Mouse (Mus musculus) hindbrain, postnatal 0 days (tissue): ENCODE results near the gene Rassf8. TPM values are rescaled to one million over a fixed set of nuclear protein-coding genes. Genes with fewer than 3 reads are reported as not detected.

Experiments used
- ATAC-seq: fragments of 200-750 bp; cut with Nextera tagmentation; 2 replicates; pipeline ENCODE4 v1.8.0; 2017; ENCODE audit warnings: mild to moderate bottlenecking, moderate TSS enrichment, moderate library complexity
- DNase-seq: peaks from one replicate; pipeline ENCODE4 v3.0.0-alpha.2; 2015; ENCODE audit warnings: low spot score
- H3K27ac ChIP-seq: fragments of 300-500 bp; sonication (generic); 2 replicates; pipeline ENCODE4 v1.5.1; 2014; ENCODE audit warnings: mild to moderate bottlenecking
- H3K27me3 ChIP-seq: fragments of 300-500 bp; sonication (generic); 2 replicates; pipeline ENCODE4 v1.6.1; 2014; ENCODE audit warnings: low read length, mixed read lengths; ENCODE audit not compliant: insufficient read depth
- H3K36me3 ChIP-seq: fragments of 300-500 bp; sonication (generic); 2 replicates; pipeline ENCODE4 v1.6.1; 2014; ENCODE audit warnings: low read length, mixed read lengths; ENCODE audit not compliant: insufficient read depth
- H3K4me1 ChIP-seq: fragments of 300-500 bp; sonication (generic); 2 replicates; pipeline ENCODE4 v1.6.1; 2014; ENCODE audit warnings: antibody characterized with exemption, low read length, mixed read lengths; ENCODE audit not compliant: insufficient read depth
- H3K4me2 ChIP-seq: fragments of 300-500 bp; sonication (generic); 2 replicates; pipeline ENCODE4 v1.6.1; 2014; ENCODE audit warnings: low read depth, mild to moderate bottlenecking, low read length, moderate library complexity, mixed read lengths
- H3K4me3 ChIP-seq: fragments of 300-500 bp; sonication (generic); 2 replicates; pipeline ENCODE4 v1.5.1; 2014; ENCODE audit warnings: low read length
- H3K9ac ChIP-seq: fragments of 300-500 bp; sonication (generic); replicated peaks from 2 replicates; pipeline ENCODE4 v1.6.1; 2014; ENCODE audit warnings: mild to moderate bottlenecking, low read length, moderate library complexity, mixed read lengths
- H3K9me3 ChIP-seq: fragments of 300-500 bp; sonication (generic); 2 replicates; pipeline ENCODE4 v1.6.1; 2016; ENCODE audit warnings: low read length, mixed read lengths
- CTCF ChIP-seq: IDR thresholded peaks from 2 replicates; pipeline ENCODE4 v1.5.1; 2016; ENCODE audit warnings: antibody characterized with exemption, control low read depth, low read depth
- WGBS: fragments of 180-500 bp; shearing (Covaris S2); extraction: QIAGEN DNeasy Blood & Tissue Kit; methylation state at CpG from one replicate; pipeline ENCODE4 v1.1.7; 2014; 5-methylcytosine and 5-hydroxymethylcytosine counted together
- polyA plus RNA-seq: library from polyadenylated mRNA; unstranded; fragments of >200 nt; fragmentation: Nextera tagmentation; extraction: Ambion mirVana; gene quantifications from 2 replicates; pipeline ENCODE4 v1.2.1, GENCODE M21; 2015
- total RNA-seq: library from RNA; depleted of rRNA; stranded (reverse); fragments of >200 nt; gene quantifications from 2 replicates; pipeline ENCODE4 v1.2.3, GENCODE M21; 2014

The Rassf8 gene
- total and polyA plus RNA-seq, 2 experiments from 2014 or later, result 6.5 to 18.6 TPM

DNA sequence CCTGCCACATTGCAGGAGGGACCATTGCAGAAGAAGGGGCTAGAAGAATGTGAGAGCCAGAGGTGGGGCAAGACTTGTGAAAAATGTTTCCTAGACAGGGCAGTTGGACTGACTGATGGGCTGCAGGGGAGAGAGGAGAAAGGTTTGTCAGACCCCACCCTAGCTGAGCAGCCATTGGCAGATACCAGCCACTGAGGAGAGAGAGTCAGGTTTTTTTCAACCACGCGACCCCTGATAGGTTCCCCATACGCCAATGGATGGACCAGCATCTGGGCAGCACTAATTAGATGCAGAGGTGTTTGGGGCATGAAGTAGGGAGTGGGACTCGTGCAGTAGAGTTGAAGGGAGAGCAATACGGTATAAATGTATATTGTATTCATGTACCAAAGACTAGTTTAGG, 13.7 kb upstream of the Rassf8 start:
- Histone ChIP-seq H3K4me1 (no peaks in the 10 kb centered on the region), H3K4me2 (no peak overlapping the region), H3K27me3 (no peaks in the 10 kb centered on the region), H3K9ac (no peak overlapping the region), H3K36me3 (no peaks in the 10 kb centered on the region), H3K9me3 (no peaks in the 10 kb centered on the region), H3K4me3 (no peak overlapping the region), H3K27ac (no peak overlapping the region)
- DNase-seq (no peak), ATAC-seq (no peak)
- TF ChIP-seq CTCF, result no peak
- 70% methylated on average over 5 of the region's 5 CpGs for WGBS

DNA sequence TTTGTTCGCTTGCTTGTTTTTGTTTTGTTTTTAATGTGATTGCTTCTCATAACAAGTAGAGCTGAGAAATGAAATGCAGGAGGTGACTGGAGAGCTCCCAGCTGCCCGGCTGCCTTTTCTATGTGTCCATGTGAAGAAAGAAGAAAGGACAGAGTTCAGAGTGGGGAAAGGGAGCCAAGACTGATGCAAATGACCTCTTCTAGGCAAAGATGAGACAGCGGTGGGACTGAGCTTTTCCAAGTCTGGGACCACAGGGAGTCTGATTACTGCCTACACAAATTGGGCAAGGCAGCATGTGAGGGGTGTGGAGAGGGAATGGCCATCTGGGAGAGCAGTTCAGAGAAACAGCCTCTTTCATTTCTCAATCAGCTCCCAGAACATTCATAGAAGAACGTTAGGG, 13.3 kb upstream of the Rassf8 start:
- ATAC-seq (no peak), DNase-seq (no peak)
- 55% methylated on average over 4 of the region's 4 CpGs for WGBS
- TF ChIP-seq CTCF, result no peak
- Histone ChIP-seq H3K36me3 (no peaks in the 10 kb centered on the region), H3K27me3 (no peaks in the 10 kb centered on the region), H3K4me3 (no peak overlapping the region), H3K4me1 (no peaks in the 10 kb centered on the region), H3K27ac (no peak overlapping the region), H3K4me2 (no peak overlapping the region), H3K9ac (no peak overlapping the region), H3K9me3 (no peaks in the 10 kb centered on the region)

DNA sequence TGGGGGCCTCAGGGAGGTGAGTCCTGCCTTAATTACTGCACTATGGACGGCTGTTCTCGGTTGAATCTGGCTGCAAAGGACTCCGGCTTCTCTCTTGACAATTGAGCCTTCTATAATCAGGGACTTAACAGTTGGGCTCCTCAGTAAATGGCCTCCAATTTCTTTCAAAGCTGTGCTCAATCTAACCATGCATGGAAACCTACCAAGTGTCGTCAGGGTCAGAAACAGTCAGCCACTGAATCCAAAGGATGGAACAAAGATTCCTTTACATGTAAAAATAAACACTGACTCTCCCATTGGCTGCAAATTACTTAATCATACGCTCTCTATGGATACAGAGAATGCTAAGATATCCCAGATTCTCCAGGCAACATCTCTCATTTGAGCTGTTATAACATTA, 12.6 kb upstream of the Rassf8 start:
- Histone ChIP-seq H3K4me1 (no peaks in the 10 kb centered on the region), H3K4me3 (no peak overlapping the region), H3K4me2 (no peak overlapping the region), H3K27ac (peak overlapping the region; percentile 7; the same call in 1 of the 2 replicates), H3K27me3 (no peaks in the 10 kb centered on the region), H3K9ac (no peak overlapping the region), H3K36me3 (no peaks in the 10 kb centered on the region), H3K9me3 (no peaks in the 10 kb centered on the region)
- WGBS, result 41% methylated on average over 5 of the region's 5 CpGs
- ATAC-seq (no peak), DNase-seq (no peak)
- TF ChIP-seq CTCF, result no peak

DNA sequence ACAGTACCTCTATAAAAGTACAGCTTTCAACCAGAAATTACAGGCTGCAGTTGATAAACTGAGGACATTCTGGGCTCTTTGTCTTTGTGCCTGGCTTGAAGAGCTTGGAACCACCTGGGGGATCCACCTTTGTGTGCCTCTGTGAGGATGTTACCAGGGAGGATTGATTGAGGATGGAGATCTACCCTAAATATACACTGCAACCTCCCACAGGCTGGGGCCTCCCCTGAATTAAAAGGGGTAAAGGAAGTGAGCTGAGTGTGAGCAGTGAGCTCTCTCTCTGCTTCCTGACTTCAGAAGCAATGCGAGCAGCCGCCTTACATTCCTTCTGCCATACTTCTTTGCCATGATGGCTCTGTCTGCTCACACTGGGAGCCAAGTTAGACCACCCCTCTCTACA, 10.4 kb upstream of the Rassf8 start:
- H3K27me3 ChIP-seq, result no peaks in the 10 kb centered on the region
- no peaks in the 10 kb centered on the region for H3K36me3 ChIP-seq
- no peak overlapping the region for H3K4me3 ChIP-seq
- DNase-seq (no peak), ATAC-seq (no peak)
- no peak for TF ChIP-seq CTCF
- H3K9ac ChIP-seq, result no peak overlapping the region
- H3K4me1 ChIP-seq, result no peaks in the 10 kb centered on the region
- H3K9me3 ChIP-seq, result no peaks in the 10 kb centered on the region
- no peak overlapping the region for H3K4me2 ChIP-seq
- no peak overlapping the region for H3K27ac ChIP-seq
- 72% methylated on average over 2 of the region's 2 CpGs for WGBS

DNA sequence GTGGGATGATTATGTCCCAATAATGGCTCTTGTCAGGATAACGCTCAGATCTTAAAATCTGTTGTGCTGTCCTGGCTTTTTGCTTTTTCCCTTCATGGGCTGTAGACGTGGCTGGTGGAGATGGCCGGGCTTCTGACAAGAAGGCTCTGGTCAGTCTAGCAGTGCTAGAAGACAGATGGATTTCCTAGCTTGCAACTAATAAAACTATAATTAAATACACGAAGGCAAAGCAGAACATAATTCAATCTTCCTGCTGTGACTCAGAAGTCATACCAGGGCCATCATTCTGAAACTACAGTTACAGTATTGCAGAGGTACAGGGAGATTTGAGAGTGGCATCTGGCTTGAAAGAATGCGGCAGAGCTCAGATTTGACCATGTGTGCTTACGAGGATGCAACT, 7.3 kb upstream of the Rassf8 start:
- no peak overlapping the region for H3K4me2 ChIP-seq
- H3K9me3 ChIP-seq, result no peaks in the 10 kb centered on the region
- no peak for ATAC-seq
- H3K36me3 ChIP-seq, result no peaks in the 10 kb centered on the region
- H3K27me3 ChIP-seq, result no peaks in the 10 kb centered on the region
- WGBS, result 73% methylated on average over 6 of the region's 6 CpGs
- no peak overlapping the region for H3K27ac ChIP-seq
- no peak overlapping the region for H3K9ac ChIP-seq
- TF ChIP-seq CTCF, result no peak
- H3K4me3 ChIP-seq, result no peak overlapping the region
- no peak for DNase-seq
- H3K4me1 ChIP-seq, result no peaks in the 10 kb centered on the region

DNA sequence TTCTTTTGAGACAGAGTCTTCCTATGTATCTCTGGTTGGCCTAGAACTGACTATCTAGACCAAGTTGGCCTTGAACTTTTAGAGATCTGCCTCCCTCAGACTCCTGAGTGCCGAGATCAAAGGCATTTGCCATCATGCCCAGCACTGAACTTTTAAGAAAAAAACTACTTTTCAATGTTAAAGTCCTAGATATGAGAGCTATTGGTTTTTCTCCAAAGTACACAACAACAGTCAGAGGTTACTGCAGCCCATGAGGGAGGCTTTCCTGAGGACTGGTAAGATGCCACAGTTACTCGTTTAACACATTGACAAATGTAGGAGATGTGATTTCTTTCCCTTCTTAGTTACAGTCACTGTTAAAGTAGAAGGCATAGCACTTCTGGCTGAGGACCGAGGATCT, 6.5 kb upstream of the Rassf8 start:
- no peak overlapping the region for H3K9ac ChIP-seq
- H3K9me3 ChIP-seq, result no peaks in the 10 kb centered on the region
- no peak for DNase-seq
- H3K4me1 ChIP-seq, result no peaks in the 10 kb centered on the region
- ATAC-seq, result no peak
- no peak for TF ChIP-seq CTCF
- no peak overlapping the region for H3K4me3 ChIP-seq
- H3K27me3 ChIP-seq, result no peaks in the 10 kb centered on the region
- H3K27ac ChIP-seq, result no peak overlapping the region
- H3K36me3 ChIP-seq, result no peaks in the 10 kb centered on the region
- H3K4me2 ChIP-seq, result no peak overlapping the region
- WGBS, result 82% methylated on average over 3 of the region's 3 CpGs

DNA sequence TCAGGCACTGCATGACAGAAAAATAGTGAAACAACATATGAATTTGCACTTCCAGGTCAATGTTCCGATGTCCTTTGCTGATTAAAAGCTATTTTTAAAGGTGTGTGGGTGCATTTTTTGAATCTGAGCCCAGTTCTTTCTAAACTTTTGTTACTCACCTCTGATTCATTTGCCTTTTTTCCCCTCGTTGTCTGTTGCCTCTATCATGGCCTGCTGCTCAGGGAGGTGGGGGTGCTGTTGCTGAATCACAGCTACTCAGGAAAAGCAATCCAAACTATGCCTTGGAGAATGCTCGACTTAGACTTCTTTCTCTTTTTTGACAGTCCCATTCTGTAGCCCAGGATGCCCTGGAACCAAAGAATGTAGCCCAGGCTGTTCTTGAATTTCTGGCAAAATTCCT, 1.3 kb upstream of the Rassf8 start:
- no peak overlapping the region for H3K4me2 ChIP-seq

More for the DNA sequence above, 1.3 kb upstream of the Rassf8 start:
- Histone ChIP-seq H3K27ac (no peak overlapping the region), H3K4me1 (no peaks in the 10 kb centered on the region), H3K4me3 (no peak overlapping the region), H3K27me3 (no peaks in the 10 kb centered on the region), H3K9me3 (no peaks in the 10 kb centered on the region), H3K9ac (no peak overlapping the region), H3K36me3 (no peaks in the 10 kb centered on the region)
- TF ChIP-seq CTCF, result no peak
- ATAC-seq (no peak), DNase-seq (no peak)
- WGBS, result 46% methylated on average over 3 of the region's 3 CpGs
